Mouse (Mus musculus) midbrain, embryonic 16.5 days (tissue): Measurements from ENCODE around the gene Gsdmc4. TPM values are rescaled to one million over a fixed set of nuclear protein-coding genes. Genes with fewer than 3 reads are reported as not detected.
"Not testable (repeated sequence)": the region's sequence is repeated elsewhere in the genome, so short reads cannot be mapped to it uniquely, and the experiment has no call there.

ENCODE experiments used
- ATAC-seq: fragments of 200-750 bp; cut with Nextera tagmentation; 2 replicates; pipeline ENCODE4 v1.8.0; 2017; ENCODE audit warnings: moderate TSS enrichment
- H3K27ac ChIP-seq: fragments of 300-500 bp; sonication (generic); 2 replicates; pipeline ENCODE4 v1.5.1; 2014; ENCODE audit warnings: mild to moderate bottlenecking, low read length, mixed read lengths
- H3K27me3 ChIP-seq: fragments of 300-500 bp; sonication (generic); 2 replicates; pipeline ENCODE4 v1.6.1; 2014; ENCODE audit warnings: low read depth, low read length, mixed read lengths; ENCODE audit not compliant: control insufficient read depth, insufficient read depth
- H3K36me3 ChIP-seq: fragments of 300-500 bp; sonication (generic); 2 replicates; pipeline ENCODE4 v1.6.1; 2014; ENCODE audit warnings: mild to moderate bottlenecking, low read length, moderate library complexity, mixed read lengths; ENCODE audit not compliant: control insufficient read depth, insufficient read depth
- H3K4me1 ChIP-seq: fragments of 300-500 bp; sonication (generic); 2 replicates; pipeline ENCODE4 v1.6.1; 2014; ENCODE audit warnings: mild to moderate bottlenecking, low read length, mixed read lengths; ENCODE audit not compliant: control insufficient read depth, insufficient read depth
- H3K4me2 ChIP-seq: fragments of 300-500 bp; sonication (generic); 2 replicates; pipeline ENCODE4 v1.6.1; 2014; ENCODE audit warnings: mild to moderate bottlenecking, low read length, mixed read lengths
- H3K4me3 ChIP-seq: fragments of 300-500 bp; sonication (generic); 2 replicates; pipeline ENCODE4 v1.5.1; 2014; ENCODE audit warnings: low read depth, mild to moderate bottlenecking, low read length, moderate library complexity, mixed read lengths
- H3K9ac ChIP-seq: fragments of 300-500 bp; sonication (generic); 2 replicates; pipeline ENCODE4 v1.6.1; 2014; ENCODE audit warnings: low read depth, low read length, mixed read lengths
- H3K9me3 ChIP-seq: fragments of 300-500 bp; sonication (generic); replicated peaks from 2 replicates; pipeline ENCODE4 v1.6.1; 2014; ENCODE audit warnings: mild to moderate bottlenecking, low read length, mixed read lengths; ENCODE audit not compliant: control insufficient read depth, poor library complexity, severe bottlenecking
- WGBS: fragments of 180-500 bp; shearing (Covaris S2); extraction: QIAGEN DNeasy Blood & Tissue Kit; methylation state at CpG from one replicate; pipeline ENCODE4 v1.1.7; 2014; 5-methylcytosine and 5-hydroxymethylcytosine counted together
- polyA plus RNA-seq: library from polyadenylated mRNA; unstranded; fragments of >200 nt; fragmentation: Nextera tagmentation; extraction: Ambion mirVana; gene quantifications from 2 replicates; pipeline ENCODE4 v1.2.1, GENCODE M21; 2015

The Gsdmc4 gene
- polyA plus RNA-seq, 1 experiment from 2014 or later = not detected

DNA sequence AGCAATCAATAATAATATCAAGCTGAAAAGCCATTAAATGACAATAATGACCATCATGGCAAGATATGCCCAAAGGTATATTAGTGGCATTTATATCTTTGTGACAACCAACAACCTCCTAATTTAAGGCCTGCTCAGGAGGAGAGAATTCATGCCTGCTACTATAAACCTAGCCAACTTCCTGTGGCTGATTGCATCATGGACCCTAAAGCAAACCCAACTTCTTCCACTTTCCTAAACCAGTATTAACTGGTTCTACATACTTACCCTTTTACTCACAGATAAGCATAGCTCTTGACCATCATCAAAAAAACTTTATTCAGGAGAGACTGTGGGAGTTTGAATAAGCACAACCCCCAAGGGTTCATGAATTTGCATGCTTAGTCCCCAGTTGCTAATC, 35.9 kb downstream of the Gsdmc4 start:
- not testable (repeated sequence) for H3K4me2 ChIP-seq, H3K9ac ChIP-seq, H3K4me1 ChIP-seq, H3K36me3 ChIP-seq, H3K4me3 ChIP-seq, ATAC-seq, H3K27me3 ChIP-seq, H3K9me3 ChIP-seq, H3K27ac ChIP-seq

DNA sequence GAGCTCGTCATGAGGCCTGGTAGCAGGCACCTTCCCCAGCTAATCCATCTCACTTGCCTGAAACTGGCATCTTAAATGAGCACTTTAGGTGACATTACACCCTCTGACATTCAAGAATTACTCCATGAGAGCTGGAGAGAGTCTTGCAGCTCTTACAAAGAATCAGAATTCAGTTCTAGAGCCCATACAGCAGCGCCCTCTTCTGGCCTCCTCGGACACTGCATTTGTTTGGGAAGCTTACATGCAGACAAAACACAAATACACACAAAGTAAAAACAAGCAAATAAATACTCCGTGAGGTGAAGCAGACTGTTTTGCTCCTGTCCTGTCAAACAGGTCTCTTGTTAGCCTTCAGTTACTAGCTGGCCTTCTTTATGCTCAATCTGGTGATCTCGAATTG, 50.1 kb downstream of the Gsdmc4 start:
- not testable (repeated sequence) for H3K4me2 ChIP-seq, H3K27ac ChIP-seq, H3K36me3 ChIP-seq, H3K27me3 ChIP-seq, H3K9ac ChIP-seq, ATAC-seq, H3K4me3 ChIP-seq, H3K9me3 ChIP-seq, H3K4me1 ChIP-seq
- 46% methylated on average over 5 of the region's 5 CpGs for WGBS

Other genes starting within 250 kb of the Gsdmc4 start
- gene Gsdmc2, start 67.1 kb downstream of the Gsdmc4 start, polyA plus RNA-seq = not detected in 2 replicates
- not detected in 2 replicates for gene Gsdmc3, start 33.7 kb downstream of the Gsdmc4 start, polyA plus RNA-seq
- 138 and 141 TPM in 2 replicates for gene Fam49b, start 148.2 kb upstream of the Gsdmc4 start, polyA plus RNA-seq